In genomic region chr9:32120162-32120561, GRCm38 (mm10) we compare ENCODE assay signal across 28 mouse cellular contexts. TPM values are rescaled to one million over a fixed set of nuclear protein-coding genes. Genes with fewer than 3 reads are reported as not detected.
DNase-seq lines count a peak whose midpoint lies in the region; ATAC-seq and TF ChIP-seq lines count a peak whose summit lies in the region.
"Had no signal": no experiment of that assay in that cellular context is flagged by ENCODE, and none has a peak within 500 bp of the region (broad histone marks: within the 10 kb centered on the region; RNA-seq: fewer than 3 reads in every experiment).

No protein-coding gene starts in this region.

- no peaks in the 10 kb centered on the region for H3K27me3 ChIP-seq in liver, embryonic 14.5 days (ENCODE audit: control insufficient read depth, insufficient read depth, low read length)
- no peaks in the 10 kb centered on the region for H3K27me3 ChIP-seq in midbrain, embryonic 11.5 days (ENCODE audit: control insufficient read depth, insufficient read depth, low read length)
- H3K27me3 ChIP-seq in midbrain, embryonic 14.5 days (ENCODE audit: control insufficient read depth, insufficient read depth, low read length): no peaks in the 10 kb centered on the region
- H3K27me3 ChIP-seq in liver, postnatal 0 days (ENCODE audit: insufficient read depth, low read length): no peaks in the 10 kb centered on the region
- no peaks in the 10 kb centered on the region for H3K27me3 ChIP-seq in heart, embryonic 10.5 days (ENCODE audit: insufficient read depth, poor library complexity, severe bottlenecking)
- H3K27me3 ChIP-seq: CH12.LX; embryonic facial prominence, embryonic 12.5 days; forebrain, embryonic 13.5 days; heart, embryonic 12.5 days; heart, embryonic 15.5 days; hindbrain, embryonic 15.5 days had no signal

- H3K36me3 ChIP-seq in liver, embryonic 14.5 days (replicated peaks; ENCODE audit: control insufficient read depth, insufficient read depth, low read depth): no peaks in the 10 kb centered on the region
- no peaks in the 10 kb centered on the region for H3K36me3 ChIP-seq in midbrain, embryonic 11.5 days (ENCODE audit: control insufficient read depth, insufficient read depth, low read length)
- no peaks in the 10 kb centered on the region for H3K36me3 ChIP-seq in midbrain, embryonic 14.5 days (ENCODE audit: control insufficient read depth, insufficient read depth, low read length)
- H3K36me3 ChIP-seq in liver, postnatal 0 days (replicated peaks; ENCODE audit: insufficient read depth, low read length): no peaks in the 10 kb centered on the region
- H3K36me3 ChIP-seq in heart, embryonic 10.5 days: peaks cover 3% of the 10 kb centered on the region; the same call in 1 of the 2 replicates
- H3K36me3 ChIP-seq: G1E; heart, embryonic 12.5 days; heart, embryonic 15.5 days; hindbrain, embryonic 15.5 days had no signal

- no peak overlapping the region for H3K4me2 ChIP-seq in liver, embryonic 14.5 days (ENCODE audit: low read depth)
- no peak overlapping the region for H3K4me2 ChIP-seq in midbrain, embryonic 11.5 days
- H3K4me2 ChIP-seq in midbrain, embryonic 14.5 days (ENCODE audit: low read length): no peak overlapping the region
- H3K4me2 ChIP-seq in liver, postnatal 0 days (ENCODE audit: low read depth, low read length): no peak overlapping the region
- H3K4me2 ChIP-seq: embryonic facial prominence, embryonic 12.5 days; forebrain, embryonic 13.5 days; heart, embryonic 12.5 days; heart, embryonic 15.5 days; hindbrain, embryonic 15.5 days had no signal

- peaks cover 0 to 10% of the 10 kb centered on the region in 2 experiments; a peak in 3 of 4 replicates for H3K4me1 ChIP-seq in liver, embryonic 14.5 days (replicated peaks; ENCODE audit: control insufficient read depth in 2 of 2, insufficient read depth in 2 of 2, low read length in 1 of 2)
- no peaks in the 10 kb centered on the region for H3K4me1 ChIP-seq in midbrain, embryonic 11.5 days (ENCODE audit: control insufficient read depth, insufficient read depth, low read length)
- H3K4me1 ChIP-seq in midbrain, embryonic 14.5 days (ENCODE audit: control insufficient read depth, insufficient read depth, low read length): no peaks in the 10 kb centered on the region
- peaks cover 13% of the 10 kb centered on the region for H3K4me1 ChIP-seq in liver, postnatal 0 days (ENCODE audit: insufficient read depth)
- H3K4me1 ChIP-seq in heart, embryonic 10.5 days: peaks cover 11% of the 10 kb centered on the region
- H3K4me1 ChIP-seq: forebrain, embryonic 10.5 days; hindbrain, embryonic 15.5 days had no signal

- H3K4me3 ChIP-seq in liver, embryonic 14.5 days (ENCODE audit: insufficient read depth in 1 of 2, low read depth in 2 of 2, low read length in 2 of 2): no peak overlapping the region
- H3K4me3 ChIP-seq in midbrain, embryonic 11.5 days (ENCODE audit: low read depth, low read length): no peak overlapping the region
- H3K4me3 ChIP-seq in midbrain, embryonic 14.5 days (replicated peaks; ENCODE audit: low read depth, low read length): no peak overlapping the region
- H3K4me3 ChIP-seq in liver, postnatal 0 days (ENCODE audit: low read depth, low read length): no peak overlapping the region
- H3K4me3 ChIP-seq in heart, embryonic 10.5 days: no peak overlapping the region
- H3K4me3 ChIP-seq: embryonic facial prominence, embryonic 12.5 days; erythroblast, embryonic 14.5 days; forebrain, embryonic 10.5 days; forebrain, embryonic 13.5 days; gastrocnemius, adult 2 months; heart, embryonic 12.5 days; heart, embryonic 15.5 days; hindbrain, embryonic 15.5 days had no signal

- TF ChIP-seq CTCF in liver, embryonic 14.5 days (IDR thresholded peaks at IDR 0.05; ENCODE audit: low read depth): no peak
- no peak for TF ChIP-seq CTCF in liver, postnatal 0 days (IDR thresholded peaks at IDR 0.05; ENCODE audit: low read depth)

- H3K9ac ChIP-seq in liver, embryonic 14.5 days (replicated peaks): no peak overlapping the region
- no peak overlapping the region for H3K9ac ChIP-seq in midbrain, embryonic 11.5 days (ENCODE audit: low read length)
- no peak overlapping the region for H3K9ac ChIP-seq in midbrain, embryonic 14.5 days (replicated peaks; ENCODE audit: low read length)
- H3K9ac ChIP-seq in liver, postnatal 0 days (replicated peaks): no peak overlapping the region
- H3K9ac ChIP-seq: embryonic facial prominence, embryonic 12.5 days; forebrain, embryonic 13.5 days; forebrain, postnatal 0 days; heart, embryonic 12.5 days; heart, embryonic 15.5 days; hindbrain, embryonic 15.5 days had no signal

- 55% methylated on average over 1 of the region's 1 CpGs for WGBS in liver, embryonic 14.5 days (ENCODE audit: insufficient replicate concordance)
- 92% methylated on average over 1 of the region's 1 CpGs for WGBS in midbrain, embryonic 11.5 days
- 97% methylated on average over 1 of the region's 1 CpGs for WGBS in midbrain, embryonic 14.5 days
- 37% methylated on average over 1 of the region's 1 CpGs for WGBS in liver, postnatal 0 days (ENCODE audit: insufficient replicate concordance)
- WGBS in heart, embryonic 10.5 days: 79% methylated on average over 1 of the region's 1 CpGs

- DNase-seq in liver, embryonic 14.5 days (ENCODE audit: low read depth in 3 of 3, low spot score in 3 of 3): no peak
- DNase-seq in liver: no peak
- peak; percentile 0 for DNase-seq in midbrain, embryonic 11.5 days (ENCODE audit: low spot score, missing footprints)
- no peak for DNase-seq in midbrain, embryonic 14.5 days
- no peak for DNase-seq in liver, postnatal 0 days
- no peak for DNase-seq in spleen, postnatal 10 days (ENCODE audit: low spot score in 2 of 2)
- DNase-seq in heart, embryonic 10.5 days (ENCODE audit: low spot score): no peak
- DNase-seq: adrenal gland, adult 8-10 months; adrenal gland, postnatal 25 days; B cell, adult 2 months; cerebellum, adult 11-12 months; cerebellum, adult 8-10 months; cerebellum, postnatal 14 days; forebrain, postnatal 0 days; gastrocnemius, adult 2 months; gastrocnemius, postnatal 14 days; heart, postnatal 10 days; heart, postnatal 4 days had no signal

- no peak for ATAC-seq in liver, embryonic 14.5 days (ENCODE audit: insufficient read depth)
- no peak for ATAC-seq in midbrain, embryonic 11.5 days (ENCODE audit: low FRiP score)
- no peak for ATAC-seq in midbrain, embryonic 14.5 days (ENCODE audit: low FRiP score, low TSS enrichment)
- 0 out of 2 replicates have a peak, but pooled peaks have one; percentile 31 for ATAC-seq in liver, postnatal 0 days
- ATAC-seq: activated CD4-positive, CD25-positive, alpha-beta regulatory T cell, adult 4 months; forebrain, embryonic 13.5 days; forebrain, postnatal 0 days had no signal

- TF ChIP-seq EP300 in liver, embryonic 14.5 days (IDR thresholded peaks at IDR 0.05; ENCODE audit: low read depth): peak; percentile 22
- peak; percentile 83 for TF ChIP-seq EP300 in liver, postnatal 0 days (IDR thresholded peaks at IDR 0.05; ENCODE audit: low read depth)

- no peak overlapping the region for H3K27ac ChIP-seq in liver, embryonic 14.5 days
- H3K27ac ChIP-seq in midbrain, embryonic 11.5 days (ENCODE audit: low read depth, low read length): no peak overlapping the region
- no peak overlapping the region for H3K27ac ChIP-seq in midbrain, embryonic 14.5 days (replicated peaks; ENCODE audit: low read depth, low read length)
- H3K27ac ChIP-seq in liver, postnatal 0 days (ENCODE audit: low read depth): no peak overlapping the region
- H3K27ac ChIP-seq in heart, embryonic 10.5 days: no peak overlapping the region
- H3K27ac ChIP-seq: embryonic facial prominence, embryonic 12.5 days; forebrain, embryonic 10.5 days; forebrain, embryonic 13.5 days; gastrocnemius, adult 2 months; heart, embryonic 15.5 days; hindbrain, embryonic 15.5 days had no signal

- no peaks in the 10 kb centered on the region for H3K9me3 ChIP-seq in liver, embryonic 14.5 days (ENCODE audit: control insufficient read depth, low read length)
- H3K9me3 ChIP-seq in midbrain, embryonic 11.5 days (ENCODE audit: control insufficient read depth, low read length): peaks cover 2% of the 10 kb centered on the region; the same call in 1 of the 2 replicates
- H3K9me3 ChIP-seq in midbrain, embryonic 14.5 days (ENCODE audit: control insufficient read depth, low read length): no peaks in the 10 kb centered on the region
- no peaks in the 10 kb centered on the region for H3K9me3 ChIP-seq in liver, postnatal 0 days (ENCODE audit: low read length)
- H3K9me3 ChIP-seq in heart, embryonic 10.5 days: no peaks in the 10 kb centered on the region
- H3K9me3 ChIP-seq: embryonic facial prominence, embryonic 12.5 days; G1E; heart, embryonic 15.5 days; hindbrain, embryonic 15.5 days had no signal

RNA-seq across cellular contexts. Expression of gene Arhgap32, which starts 4.2 kb away (rescaled TPM):
- polyA plus RNA-seq in liver, embryonic 14.5 days (2012; rRNA removed): 0.16 and 0.21 TPM in 2 replicates
- polyA plus RNA-seq in liver, embryonic 14.5 days (2014; fragmentation: Nextera tagmentation; extraction: Ambion mirVana): 0.25 and 0.34 TPM in 2 replicates
- 6.9 and 7.2 TPM in 2 replicates for polyA plus RNA-seq in midbrain, embryonic 11.5 days (2014; fragmentation: Nextera tagmentation; extraction: Ambion mirVana)
- 18.0 and 19.7 TPM in 2 replicates for polyA plus RNA-seq in midbrain, embryonic 14.5 days (2014; fragmentation: Nextera tagmentation; extraction: Ambion mirVana)
- polyA plus RNA-seq in liver, postnatal 0 days (2015; fragmentation: Nextera tagmentation; extraction: Ambion mirVana): 0.25 and 0.63 TPM in 2 replicates
- 2.8 and 4.3 TPM in 2 replicates for polyA plus RNA-seq in heart, embryonic 10.5 days (2016; fragmentation: Nextera tagmentation; extraction: Ambion mirVana)
- polyA plus RNA-seq: activated CD4-positive, CD25-positive, alpha-beta regulatory T cell, adult 4 months; erythroblast, embryonic 14.5 days had no signal
